Mouse (Mus musculus) midbrain, embryonic 12.5 days (tissue): Measurements from ENCODE around the gene Nelfb. TPM values are rescaled to one million over a fixed set of nuclear protein-coding genes. Genes with fewer than 3 reads are reported as not detected.

Source experiments
- ATAC-seq: fragments of 200-750 bp; cut with Nextera tagmentation; 2 replicates; pipeline ENCODE4 v1.8.0; 2017; ENCODE audit warnings: low read depth, moderate TSS enrichment, moderate library complexity; ENCODE audit not compliant: low FRiP score
- H3K27ac ChIP-seq: fragments of 300-500 bp; sonication (generic); replicated peaks from 2 replicates; pipeline ENCODE4 v1.5.1; 2016; ENCODE audit warnings: mild to moderate bottlenecking
- H3K27me3 ChIP-seq: fragments of 300-500 bp; sonication (generic); 2 replicates; pipeline ENCODE4 v1.6.1; 2016; ENCODE audit warnings: mild to moderate bottlenecking
- H3K36me3 ChIP-seq: fragments of 300-500 bp; sonication (generic); 2 replicates; pipeline ENCODE4 v1.6.1; 2016
- H3K4me1 ChIP-seq: fragments of 300-500 bp; sonication (generic); 2 replicates; pipeline ENCODE4 v1.6.1; 2016
- H3K4me2 ChIP-seq: fragments of 300-500 bp; sonication (generic); replicated peaks from 2 replicates; pipeline ENCODE4 v1.6.1; 2016; ENCODE audit warnings: mild to moderate bottlenecking, moderate library complexity
- H3K4me3 ChIP-seq: fragments of 300-500 bp; sonication (generic); 2 replicates; pipeline ENCODE4 v1.5.1; 2016; ENCODE audit warnings: mild to moderate bottlenecking
- H3K9ac ChIP-seq: fragments of 300-500 bp; sonication (generic); replicated peaks from 2 replicates; pipeline ENCODE4 v1.6.1; 2016; ENCODE audit warnings: mild to moderate bottlenecking, moderate library complexity
- H3K9me3 ChIP-seq: fragments of 300-500 bp; sonication (generic); 2 replicates; pipeline ENCODE4 v1.6.1; 2016; ENCODE audit warnings: mild to moderate bottlenecking
- WGBS: fragments of 180-500 bp; shearing (Covaris S2); methylation state at CpG from one replicate; pipeline ENCODE4 v1.1.7; 2016; 5-methylcytosine and 5-hydroxymethylcytosine counted together
- polyA plus RNA-seq: library from polyadenylated mRNA; unstranded; fragments of >200 nt; fragmentation: Nextera tagmentation; extraction: Ambion mirVana; gene quantifications from 2 replicates; pipeline ENCODE4 v1.2.1, GENCODE M21; 2016

The Nelfb gene
- polyA plus RNA-seq, 1 experiment from 2014 or later, result 123 TPM

DNA sequence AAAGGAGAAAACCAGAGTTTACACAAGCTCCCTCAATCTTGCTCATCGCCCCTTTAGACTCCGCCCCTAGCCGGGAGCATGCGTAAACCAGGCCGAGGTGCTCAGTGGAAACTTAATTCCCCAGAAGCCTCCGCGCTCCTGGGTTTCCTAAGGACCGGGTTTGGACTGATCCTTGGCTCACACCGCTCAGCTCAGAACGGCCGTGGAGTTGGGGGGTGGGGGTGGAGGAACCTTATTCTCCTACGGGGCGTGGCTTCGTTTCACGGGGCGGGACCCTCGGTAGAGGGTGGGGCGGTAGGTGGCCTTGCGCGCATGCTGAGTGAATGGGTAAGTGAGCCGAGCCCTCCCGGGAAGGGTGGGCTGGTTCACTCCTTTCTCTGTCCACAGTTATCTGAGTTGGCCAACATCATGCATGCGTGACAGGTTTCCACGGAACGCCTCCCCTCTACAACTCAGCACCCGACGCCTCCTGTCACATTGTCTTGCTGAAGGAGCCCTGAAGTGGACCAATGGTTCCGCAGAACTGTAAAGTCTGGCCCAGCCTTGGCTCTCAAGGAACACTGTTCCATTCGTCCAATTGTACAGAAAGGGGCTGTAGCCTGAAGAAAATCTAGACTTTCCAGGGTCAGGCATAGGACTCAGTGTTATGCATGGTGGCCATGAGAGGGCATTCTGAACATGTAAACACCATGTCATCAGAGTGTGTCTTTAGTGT, 29.6 kb upstream of the Nelfb start:
- ATAC-seq, result peak; percentile 75
- Histone ChIP-seq H3K4me1 (peaks cover 30% of the 10 kb centered on the region), H3K9ac (peak overlapping the region; percentile 37; the same call in 1 of the 2 replicates), H3K27ac (peak overlapping the region; percentile 42; the same call in 1 of the 2 replicates), H3K9me3 (no peaks in the 10 kb centered on the region), H3K4me3 (peak overlapping the region; percentile 68), H3K27me3 (peaks cover 37% of the 10 kb centered on the region), H3K4me2 (peak overlapping the region; percentile 94), H3K36me3 (peaks cover 13% of the 10 kb centered on the region; the same call in 1 of the 2 replicates)
- 1% methylated on average over 29 of the region's 29 CpGs for WGBS

GRCm38 (mm10) chr2:25240310-25240709, 29.0 kb upstream of the Nelfb start:
- Histone ChIP-seq H3K36me3 (0 out of 2 replicates have a peak, but pooled peaks cover 8% of the 10 kb centered on the region), H3K9ac (no peak overlapping the region), H3K27me3 (peaks cover 37% of the 10 kb centered on the region), H3K4me1 (peaks cover 30% of the 10 kb centered on the region), H3K4me2 (peak overlapping the region; percentile 94), H3K27ac (peak overlapping the region; percentile 42; the same call in 1 of the 2 replicates), H3K4me3 (peak overlapping the region; percentile 68), H3K9me3 (no peaks in the 10 kb centered on the region)
- peak; percentile 16; the same call in 1 of the 2 replicates for ATAC-seq
- 46% methylated on average over 8 of the region's 8 CpGs for WGBS

DNA sequence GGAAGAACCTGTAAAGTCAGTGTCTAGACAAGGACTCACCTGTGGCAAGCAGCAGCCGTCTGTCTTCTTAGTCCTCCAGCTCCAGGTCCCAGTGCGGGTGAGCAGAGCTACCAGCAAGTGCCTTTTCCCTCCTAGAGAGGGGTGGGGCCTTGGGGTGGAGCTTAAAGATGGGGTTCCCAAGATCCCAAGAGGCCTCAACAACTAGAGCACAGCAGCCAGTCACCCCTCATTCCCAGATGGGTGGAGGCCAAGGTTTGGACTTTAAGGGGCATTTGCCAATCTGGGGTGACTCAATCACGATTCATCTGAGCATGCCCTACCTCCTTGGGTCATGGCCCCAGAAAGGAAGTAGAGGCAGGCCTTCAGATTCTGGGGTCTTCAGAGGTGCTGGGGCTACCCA, 28.5 kb upstream of the Nelfb start:
- Histone ChIP-seq H3K27ac (no peak overlapping the region), H3K9me3 (no peaks in the 10 kb centered on the region), H3K36me3 (0 out of 2 replicates have a peak, but pooled peaks cover 3% of the 10 kb centered on the region), H3K4me3 (no peak overlapping the region), H3K9ac (no peak overlapping the region), H3K27me3 (peaks cover 37% of the 10 kb centered on the region), H3K4me1 (peaks cover 30% of the 10 kb centered on the region), H3K4me2 (no peak overlapping the region)
- no peak for ATAC-seq
- 93% methylated on average over 3 of the region's 3 CpGs for WGBS

DNA sequence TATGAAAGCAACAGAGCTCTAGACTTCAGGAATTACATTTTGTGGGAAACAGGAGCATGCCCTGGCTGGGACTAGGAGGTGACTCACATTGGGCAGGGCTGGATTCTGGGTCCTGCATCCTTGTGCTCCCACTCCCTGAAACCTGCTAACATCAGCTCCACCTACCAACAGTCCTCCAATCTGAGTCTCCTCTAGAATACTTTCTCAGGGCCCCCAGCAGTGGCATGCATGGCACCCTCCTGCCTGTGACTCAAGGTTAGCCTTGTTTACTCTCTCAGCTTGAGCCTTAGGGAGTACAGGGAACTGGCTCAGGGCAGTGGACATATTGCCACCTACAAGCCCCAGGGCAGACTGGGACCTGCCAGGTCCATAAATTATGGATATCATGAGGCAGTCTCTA, 26.8 kb upstream of the Nelfb start:
- Histone ChIP-seq H3K27me3 (peaks cover 28% of the 10 kb centered on the region), H3K27ac (no peak overlapping the region), H3K4me3 (no peak overlapping the region), H3K4me2 (no peak overlapping the region), H3K4me1 (peaks cover 29% of the 10 kb centered on the region), H3K36me3 (no peaks in the 10 kb centered on the region), H3K9ac (no peak overlapping the region), H3K9me3 (no peaks in the 10 kb centered on the region)
- ATAC-seq, result no peak

GRCm38 (mm10) chr2:25237522-25237921, 26.2 kb upstream of the Nelfb start:
- 74% methylated on average over 4 of the region's 4 CpGs for WGBS
- peaks cover 23% of the 10 kb centered on the region for H3K27me3 ChIP-seq
- no peak overlapping the region for H3K27ac ChIP-seq
- no peaks in the 10 kb centered on the region for H3K9me3 ChIP-seq
- no peak overlapping the region for H3K4me2 ChIP-seq
- H3K4me3 ChIP-seq, result no peak overlapping the region
- ATAC-seq, result no peak
- H3K9ac ChIP-seq, result no peak overlapping the region
- H3K36me3 ChIP-seq, result no peaks in the 10 kb centered on the region
- H3K4me1 ChIP-seq, result peaks cover 23% of the 10 kb centered on the region

DNA sequence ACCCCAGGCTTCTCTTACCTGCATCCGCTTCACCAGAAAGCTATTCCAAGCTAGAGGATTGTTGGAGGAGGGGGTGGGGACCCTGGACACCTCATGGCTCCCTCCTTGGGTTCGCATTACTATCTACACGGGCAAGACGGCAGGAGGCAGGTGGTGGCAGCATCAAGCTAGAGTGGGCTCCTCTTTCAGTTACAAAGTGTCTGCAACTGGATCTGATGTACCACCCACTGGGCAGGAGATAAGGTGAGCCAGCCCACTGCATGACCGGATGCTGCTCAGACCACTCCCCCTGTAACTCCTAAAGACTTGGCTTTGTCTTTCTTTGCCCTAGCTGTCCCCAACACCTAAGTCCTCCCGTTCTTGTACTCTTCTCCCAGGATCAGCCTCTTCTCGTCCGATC, 25.3 kb upstream of the Nelfb start, which contains the start of gene Rnf224:
TSS of gene Rnf224 (minus strand) at position 174 of the 400 bp plus-strand sequence.
- H3K4me3 ChIP-seq, result no peak within 1 kb of the TSS
- peaks cover 14% of the 10 kb centered on the region for H3K4me1 ChIP-seq
- peaks cover 18% of the 10 kb centered on the region for H3K27me3 ChIP-seq
- H3K9ac ChIP-seq, result no peak within 1 kb of the TSS
- no peak for ATAC-seq
- WGBS, result 41% methylated on average over 8 of the region's 8 CpGs
- H3K27ac ChIP-seq, result no peak within 1 kb of the TSS
- no peaks in the 10 kb centered on the region for H3K36me3 ChIP-seq
- H3K9me3 ChIP-seq, result no peaks in the 10 kb centered on the region
- no peak within 1 kb of the TSS for H3K4me2 ChIP-seq

DNA sequence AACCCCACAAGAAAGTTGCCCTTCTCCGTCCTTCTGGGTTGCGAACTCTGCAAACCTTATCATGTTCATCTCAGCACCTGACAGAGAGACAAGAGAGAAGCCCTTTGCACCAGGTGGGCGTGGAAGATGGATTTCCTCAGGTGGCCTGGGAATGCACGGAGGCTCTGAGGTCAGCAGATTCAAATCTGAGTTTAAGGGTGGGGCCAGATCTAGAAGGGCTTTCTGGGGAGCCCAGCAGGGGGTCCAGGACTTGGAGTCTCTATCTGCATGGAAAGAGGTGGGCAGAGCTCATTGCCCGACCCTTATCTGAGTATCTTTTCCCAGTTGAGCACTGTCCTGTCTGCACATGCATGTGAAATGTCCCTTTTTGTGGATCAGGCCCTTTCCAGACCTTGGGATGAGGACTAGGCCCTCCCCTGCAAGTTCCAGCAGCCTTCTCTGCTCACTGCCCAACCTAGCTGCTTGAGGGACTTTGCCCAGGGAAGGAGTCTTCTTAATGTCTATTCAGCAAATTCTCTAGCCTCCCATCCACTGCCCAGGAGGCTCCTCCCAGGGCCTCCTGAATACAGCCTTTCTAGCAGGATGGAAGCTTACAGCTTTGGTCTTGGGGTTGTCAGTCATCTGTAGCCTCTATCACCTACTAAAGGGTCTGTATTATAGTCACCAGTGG, 23.4 kb upstream of the Nelfb start:
- ATAC-seq, result no peak
- no peak overlapping the region for H3K4me3 ChIP-seq
- no peaks in the 10 kb centered on the region for H3K4me1 ChIP-seq
- no peaks in the 10 kb centered on the region for H3K9me3 ChIP-seq
- H3K27me3 ChIP-seq, result peaks cover 21% of the 10 kb centered on the region
- H3K36me3 ChIP-seq, result no peaks in the 10 kb centered on the region
- WGBS, result 71% methylated on average over 5 of the region's 5 CpGs
- no peak overlapping the region for H3K4me2 ChIP-seq
- H3K27ac ChIP-seq, result no peak overlapping the region
- no peak overlapping the region for H3K9ac ChIP-seq

GRCm38 (mm10) chr2:25234050-25234449, 22.8 kb upstream of the Nelfb start, which contains the start of gene Slc34a3:
Gene Slc34a3, minus strand, starts transcription at chr2:25234364.
- Histone ChIP-seq H3K9ac (no peak within 1 kb of the TSS), H3K27ac (no peak within 1 kb of the TSS), H3K4me2 (no peak within 1 kb of the TSS), H3K36me3 (no peaks in the 10 kb centered on the region), H3K4me1 (no peaks in the 10 kb centered on the region), H3K4me3 (no peak within 1 kb of the TSS), H3K9me3 (no peaks in the 10 kb centered on the region), H3K27me3 (peaks cover 24% of the 10 kb centered on the region)
- 84% methylated on average over 3 of the region's 3 CpGs for WGBS
- ATAC-seq, result no peak

- Histone ChIP-seq H3K36me3 (no peaks in the 10 kb centered on the region), H3K4me3 (no peak overlapping the region), H3K9me3 (no peaks in the 10 kb centered on the region), H3K4me2 (no peak overlapping the region), H3K27me3 (peaks cover 21% of the 10 kb centered on the region), H3K4me1 (peaks cover 4% of the 10 kb centered on the region; the same call in 1 of the 2 replicates), H3K27ac (no peak overlapping the region), H3K9ac (no peak overlapping the region)
- 77% methylated on average over 4 of the region's 4 CpGs for WGBS
- no peak for ATAC-seq
These were observed 22.1 kb upstream of the Nelfb start for GRCm38 (mm10) chr2:25233421-25233820.

- Histone ChIP-seq H3K4me1 (peaks cover 4% of the 10 kb centered on the region; the same call in 1 of the 2 replicates), H3K4me2 (no peak overlapping the region), H3K9me3 (no peaks in the 10 kb centered on the region), H3K9ac (no peak overlapping the region), H3K36me3 (no peaks in the 10 kb centered on the region), H3K4me3 (no peak overlapping the region), H3K27me3 (peaks cover 21% of the 10 kb centered on the region), H3K27ac (no peak overlapping the region)
- no peak for ATAC-seq
- 50% methylated on average over 12 of the region's 12 CpGs for WGBS
These were observed 19.7 kb upstream of the Nelfb start for GRCm38 (mm10) chr2:25231038-25231437.

- no peaks in the 10 kb centered on the region for H3K9me3 ChIP-seq
- 85% methylated on average over 7 of the region's 7 CpGs for WGBS
- peaks cover 21% of the 10 kb centered on the region for H3K27me3 ChIP-seq
- no peak overlapping the region for H3K9ac ChIP-seq
- H3K4me1 ChIP-seq, result peaks cover 7% of the 10 kb centered on the region
- no peak for ATAC-seq
- no peaks in the 10 kb centered on the region for H3K36me3 ChIP-seq
- H3K27ac ChIP-seq, result no peak overlapping the region
- H3K4me2 ChIP-seq, result no peak overlapping the region
- H3K4me3 ChIP-seq, result no peak overlapping the region
These were observed 19.3 kb upstream of the Nelfb start for GRCm38 (mm10) chr2:25230581-25230980.

- peaks cover 11% of the 10 kb centered on the region for H3K4me1 ChIP-seq
- H3K36me3 ChIP-seq, result no peaks in the 10 kb centered on the region
- no peak overlapping the region for H3K9ac ChIP-seq
- H3K4me2 ChIP-seq, result no peak overlapping the region
- H3K27ac ChIP-seq, result no peak overlapping the region
- no peaks in the 10 kb centered on the region for H3K9me3 ChIP-seq
- H3K27me3 ChIP-seq, result peaks cover 21% of the 10 kb centered on the region
- H3K4me3 ChIP-seq, result no peak overlapping the region
- ATAC-seq, result no peak
- WGBS, result 88% methylated on average over 5 of the region's 5 CpGs
These were observed 18.3 kb upstream of the Nelfb start for GRCm38 (mm10) chr2:25229582-25229981.
